Mouse (Mus musculus) neural tube, embryonic 12.5 days (tissue): ENCODE results near the gene Morc1. TPM values are rescaled to one million over a fixed set of nuclear protein-coding genes. Genes with fewer than 3 reads are reported as not detected.

ENCODE experiments used
- ATAC-seq: fragments of 200-750 bp; cut with Nextera tagmentation; 2 replicates; pipeline ENCODE4 v1.8.0; 2017; ENCODE audit warnings: low read depth, mild to moderate bottlenecking, moderate TSS enrichment, moderate library complexity; ENCODE audit not compliant: low FRiP score
- H3K27ac ChIP-seq: fragments of 300-500 bp; sonication (generic); 2 replicates; pipeline ENCODE4 v1.5.1; 2016
- H3K27me3 ChIP-seq: fragments of 300-500 bp; sonication (generic); replicated peaks from 2 replicates; pipeline ENCODE4 v1.6.1; 2016; ENCODE audit warnings: mild to moderate bottlenecking
- H3K36me3 ChIP-seq: fragments of 300-500 bp; sonication (generic); 2 replicates; pipeline ENCODE4 v1.6.1; 2016; ENCODE audit warnings: mild to moderate bottlenecking
- H3K4me1 ChIP-seq: fragments of 300-500 bp; sonication (generic); 2 replicates; pipeline ENCODE4 v1.6.1; 2016
- H3K4me2 ChIP-seq: fragments of 300-500 bp; sonication (generic); replicated peaks from 2 replicates; pipeline ENCODE4 v1.6.1; 2016; ENCODE audit warnings: mild to moderate bottlenecking
- H3K4me3 ChIP-seq: fragments of 300-500 bp; sonication (generic); 2 replicates; pipeline ENCODE4 v1.5.1; 2016
- H3K9ac ChIP-seq: fragments of 300-500 bp; sonication (generic); 2 replicates; pipeline ENCODE4 v1.6.1; 2016; ENCODE audit warnings: mild to moderate bottlenecking
- H3K9me3 ChIP-seq: fragments of 300-500 bp; sonication (generic); 2 replicates; pipeline ENCODE4 v1.6.1; 2016; ENCODE audit warnings: mild to moderate bottlenecking
- WGBS: fragments of 180-500 bp; shearing (Covaris S2); methylation state at CpG from one replicate; pipeline ENCODE4 v1.1.7; 2016; 5-methylcytosine and 5-hydroxymethylcytosine counted together
- polyA plus RNA-seq: library from polyadenylated mRNA; unstranded; fragments of >200 nt; fragmentation: Nextera tagmentation; extraction: Ambion mirVana; gene quantifications from 2 replicates; pipeline ENCODE4 v1.2.1, GENCODE M21; 2016

Gene Morc1
- polyA plus RNA-seq, 1 experiment from 2014 or later = 0.11 TPM

GRCm38 (mm10) chr16:48611436-48611835 is 180.4 kb downstream of the Morc1 start:
- ATAC-seq = no peak
- H3K4me1 ChIP-seq = no peaks in the 10 kb centered on the region
- no peak overlapping the region for H3K4me3 ChIP-seq
- no peaks in the 10 kb centered on the region for H3K9me3 ChIP-seq
- H3K27me3 ChIP-seq = no peaks in the 10 kb centered on the region
- no peak overlapping the region for H3K27ac ChIP-seq
- WGBS = 80% methylated on average over 2 of the region's 2 CpGs
- H3K36me3 ChIP-seq = no peaks in the 10 kb centered on the region
- no peak overlapping the region for H3K4me2 ChIP-seq
- no peak overlapping the region for H3K9ac ChIP-seq

- no peaks in the 10 kb centered on the region for H3K9me3 ChIP-seq
- no peak overlapping the region for H3K27ac ChIP-seq
- H3K4me3 ChIP-seq = no peak overlapping the region
- no peaks in the 10 kb centered on the region for H3K27me3 ChIP-seq
- no peak overlapping the region for H3K4me2 ChIP-seq
- H3K9ac ChIP-seq = no peak overlapping the region
- H3K36me3 ChIP-seq = no peaks in the 10 kb centered on the region
- WGBS = 38% methylated on average over 1 of the region's 1 CpGs
- no peaks in the 10 kb centered on the region for H3K4me1 ChIP-seq
- ATAC-seq = no peak
These were observed 182.7 kb downstream of the Morc1 start for GRCm38 (mm10) chr16:48613783-48614182.

GRCm38 (mm10) chr16:48620510-48620909 is 189.5 kb downstream of the Morc1 start:
- H3K4me2 ChIP-seq = no peak overlapping the region
- no peaks in the 10 kb centered on the region for H3K4me1 ChIP-seq
- H3K9ac ChIP-seq = no peak overlapping the region
- WGBS = 69% methylated on average over 8 of the region's 8 CpGs
- H3K4me3 ChIP-seq = no peak overlapping the region
- no peaks in the 10 kb centered on the region for H3K36me3 ChIP-seq
- H3K9me3 ChIP-seq = no peaks in the 10 kb centered on the region
- no peak overlapping the region for H3K27ac ChIP-seq
- ATAC-seq = no peak
- no peaks in the 10 kb centered on the region for H3K27me3 ChIP-seq

DNA sequence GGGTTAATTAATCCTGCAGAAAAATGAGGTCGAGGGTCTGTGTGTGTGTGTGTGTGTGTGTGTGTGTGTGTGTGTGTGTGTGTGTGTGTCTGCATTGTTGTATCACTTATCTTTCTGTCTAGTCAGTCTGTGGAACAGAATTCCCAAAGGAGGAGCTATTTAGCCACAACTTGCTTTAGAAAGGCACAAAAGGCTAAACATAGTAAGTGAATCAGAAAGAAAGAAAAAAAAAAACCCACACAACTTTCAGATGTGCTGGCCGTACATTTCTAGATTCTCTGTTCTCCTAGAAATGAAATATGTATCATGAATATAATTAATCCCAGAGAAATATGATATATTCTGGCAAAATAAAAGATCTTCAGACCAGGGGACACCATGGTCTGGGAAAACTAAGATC is 190.0 kb downstream of the Morc1 start:
- Histone ChIP-seq H3K4me2 (no peak overlapping the region), H3K4me3 (no peak overlapping the region), H3K36me3 (no peaks in the 10 kb centered on the region), H3K9ac (no peak overlapping the region), H3K27ac (no peak overlapping the region), H3K9me3 (no peaks in the 10 kb centered on the region), H3K27me3 (no peaks in the 10 kb centered on the region), H3K4me1 (no peaks in the 10 kb centered on the region)
- WGBS = 70% methylated on average over 2 of the region's 2 CpGs
- ATAC-seq = no peak

DNA sequence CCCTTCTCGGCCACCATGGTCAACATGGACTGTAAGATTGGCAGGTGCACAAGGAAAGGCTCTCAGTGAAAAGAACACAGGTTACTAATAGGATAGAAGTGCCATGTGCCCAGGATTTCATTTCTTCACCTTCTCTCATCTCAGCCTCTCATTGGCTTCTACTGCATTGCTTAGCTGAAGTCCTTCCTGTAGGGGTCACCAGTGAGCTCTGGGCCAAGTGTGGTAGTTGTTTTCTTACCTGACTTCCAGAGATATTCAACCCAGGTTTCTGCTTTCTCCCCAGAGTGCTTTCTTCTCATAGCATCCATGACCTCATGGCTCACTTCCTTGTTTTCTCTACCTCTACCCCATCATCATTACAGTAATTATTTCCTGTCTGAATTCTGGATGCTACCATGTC is 192.4 kb downstream of the Morc1 start:
- Histone ChIP-seq H3K27ac (no peak overlapping the region), H3K4me3 (no peak overlapping the region), H3K9me3 (no peaks in the 10 kb centered on the region), H3K36me3 (no peaks in the 10 kb centered on the region), H3K27me3 (no peaks in the 10 kb centered on the region), H3K9ac (no peak overlapping the region), H3K4me1 (no peaks in the 10 kb centered on the region), H3K4me2 (no peak overlapping the region)
- 79% methylated on average over 1 of the region's 1 CpGs for WGBS
- no peak for ATAC-seq

DNA sequence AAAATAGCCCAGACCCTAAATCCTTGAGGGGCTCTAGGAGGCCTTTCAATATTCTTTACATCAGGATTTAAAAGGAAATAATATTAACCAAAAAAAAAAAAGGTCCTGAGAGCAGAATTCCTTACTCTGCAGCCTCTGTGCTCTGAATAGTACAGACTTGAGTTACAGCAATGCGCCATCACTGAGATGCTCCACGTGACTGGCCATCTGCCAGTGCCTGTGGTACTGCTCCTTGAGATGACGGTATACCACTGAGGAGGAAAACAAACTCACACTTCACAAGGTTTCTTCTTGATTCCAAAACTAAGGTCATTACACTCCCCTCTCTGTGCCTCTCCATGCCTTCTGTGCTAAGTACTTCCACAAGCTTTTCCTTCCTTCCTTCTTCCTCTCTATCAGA is 195.1 kb downstream of the Morc1 start:
- ATAC-seq = no peak
- Histone ChIP-seq H3K4me3 (no peak overlapping the region), H3K27me3 (no peaks in the 10 kb centered on the region), H3K4me2 (no peak overlapping the region), H3K27ac (no peak overlapping the region), H3K36me3 (no peaks in the 10 kb centered on the region), H3K4me1 (no peaks in the 10 kb centered on the region), H3K9ac (no peak overlapping the region), H3K9me3 (no peaks in the 10 kb centered on the region)
- 86% methylated on average over 3 of the region's 3 CpGs for WGBS

GRCm38 (mm10) chr16:48627296-48627695 is 196.3 kb downstream of the Morc1 start:
- Histone ChIP-seq H3K9ac (no peak overlapping the region), H3K27me3 (no peaks in the 10 kb centered on the region), H3K36me3 (no peaks in the 10 kb centered on the region), H3K4me1 (no peaks in the 10 kb centered on the region), H3K9me3 (no peaks in the 10 kb centered on the region), H3K4me3 (no peak overlapping the region), H3K27ac (no peak overlapping the region), H3K4me2 (no peak overlapping the region)
- no peak for ATAC-seq
- WGBS = 91% methylated on average over 3 of the region's 3 CpGs

- Histone ChIP-seq H3K9ac (no peak overlapping the region), H3K27me3 (no peaks in the 10 kb centered on the region), H3K4me2 (no peak overlapping the region), H3K27ac (no peak overlapping the region), H3K9me3 (no peaks in the 10 kb centered on the region), H3K36me3 (no peaks in the 10 kb centered on the region), H3K4me1 (no peaks in the 10 kb centered on the region), H3K4me3 (no peak overlapping the region)
- ATAC-seq = no peak
- WGBS = 87% methylated on average over 5 of the region's 5 CpGs
These were observed 198.7 kb downstream of the Morc1 start for GRCm38 (mm10) chr16:48629710-48630109.

- 35% methylated on average over 8 of the region's 8 CpGs for WGBS
These were observed 199.4 kb downstream of the Morc1 start for GRCm38 (mm10) chr16:48630466-48630865.

DNA sequence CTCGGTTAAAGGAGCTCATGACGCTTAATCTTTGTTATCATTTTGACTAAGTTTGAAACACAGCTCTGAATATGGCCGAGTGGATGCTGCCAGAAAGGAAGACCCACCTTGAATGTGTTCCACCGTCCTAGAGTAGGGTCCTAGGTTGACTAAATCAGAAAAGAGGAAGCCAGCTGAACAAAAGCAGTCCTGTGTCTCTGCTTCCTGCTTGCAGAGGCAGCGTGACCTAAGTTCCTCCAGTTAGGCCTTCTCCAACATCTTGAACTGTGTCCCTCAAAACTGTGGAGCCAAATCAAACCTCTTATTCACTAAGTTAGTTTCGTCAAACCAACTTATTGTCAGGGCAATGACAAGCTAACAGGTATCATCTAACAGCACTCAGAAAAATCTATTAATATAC is 201.3 kb downstream of the Morc1 start:
- no peak for ATAC-seq
- Histone ChIP-seq H3K27ac (no peak overlapping the region), H3K36me3 (no peaks in the 10 kb centered on the region), H3K9ac (no peak overlapping the region), H3K4me2 (no peak overlapping the region), H3K9me3 (no peaks in the 10 kb centered on the region), H3K4me3 (no peak overlapping the region), H3K4me1 (no peaks in the 10 kb centered on the region), H3K27me3 (no peaks in the 10 kb centered on the region)
- 92% methylated on average over 6 of the region's 6 CpGs for WGBS

More at GRCm38 (mm10) chr16:48630466-48630865, 199.4 kb downstream of the Morc1 start:
- H3K27me3 ChIP-seq = no peaks in the 10 kb centered on the region
- no peak overlapping the region for H3K27ac ChIP-seq
- no peak overlapping the region for H3K4me2 ChIP-seq
- no peak for ATAC-seq
- no peak overlapping the region for H3K9ac ChIP-seq
- no peaks in the 10 kb centered on the region for H3K36me3 ChIP-seq
- H3K9me3 ChIP-seq = no peaks in the 10 kb centered on the region
- H3K4me1 ChIP-seq = no peaks in the 10 kb centered on the region
- H3K4me3 ChIP-seq = no peak overlapping the region

DNA sequence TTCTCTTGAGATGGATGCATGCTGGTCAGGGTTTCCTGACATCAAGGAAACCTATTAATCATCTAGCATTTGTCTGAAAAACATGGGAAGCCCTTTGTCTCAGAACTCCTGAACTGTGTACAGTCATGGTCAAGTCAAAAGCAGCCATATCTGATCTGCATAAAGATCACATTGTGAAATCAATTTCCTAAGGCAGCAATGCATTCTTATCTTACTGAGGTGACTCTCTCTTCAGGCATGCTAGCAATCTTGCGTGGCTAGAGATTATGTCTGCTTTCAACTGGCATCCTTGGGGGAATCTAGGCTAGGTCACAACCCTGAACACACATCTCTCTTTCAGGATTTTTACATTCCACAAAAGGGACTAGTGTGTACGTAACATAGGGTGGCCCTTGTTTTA is 215.2 kb downstream of the Morc1 start:
- 72% methylated on average over 2 of the region's 2 CpGs for WGBS
- no peak overlapping the region for H3K4me3 ChIP-seq
- H3K9me3 ChIP-seq = no peaks in the 10 kb centered on the region
- no peak overlapping the region for H3K9ac ChIP-seq
- no peaks in the 10 kb centered on the region for H3K27me3 ChIP-seq
- H3K36me3 ChIP-seq = no peaks in the 10 kb centered on the region
- ATAC-seq = no peak
- no peaks in the 10 kb centered on the region for H3K4me1 ChIP-seq
- no peak overlapping the region for H3K27ac ChIP-seq
- H3K4me2 ChIP-seq = no peak overlapping the region

- H3K36me3 ChIP-seq = no peaks in the 10 kb centered on the region
- H3K9ac ChIP-seq = no peak overlapping the region
- no peaks in the 10 kb centered on the region for H3K27me3 ChIP-seq
- no peak overlapping the region for H3K4me3 ChIP-seq
- no peaks in the 10 kb centered on the region for H3K4me1 ChIP-seq
- no peak overlapping the region for H3K27ac ChIP-seq
- 68% methylated on average over 5 of the region's 5 CpGs for WGBS
- H3K9me3 ChIP-seq = no peaks in the 10 kb centered on the region
- ATAC-seq = no peak
- H3K4me2 ChIP-seq = no peak overlapping the region
These were observed 240.7 kb downstream of the Morc1 start for GRCm38 (mm10) chr16:48671696-48672095.

- WGBS = 81% methylated on average over 3 of the region's 3 CpGs
- no peak overlapping the region for H3K27ac ChIP-seq
- ATAC-seq = no peak
These were observed 241.6 kb downstream of the Morc1 start for GRCm38 (mm10) chr16:48672664-48673063.

More at GRCm38 (mm10) chr16:48672664-48673063, 241.6 kb downstream of the Morc1 start:
- no peaks in the 10 kb centered on the region for H3K36me3 ChIP-seq
- H3K9ac ChIP-seq = no peak overlapping the region
- no peaks in the 10 kb centered on the region for H3K4me1 ChIP-seq
- H3K27me3 ChIP-seq = no peaks in the 10 kb centered on the region
- no peaks in the 10 kb centered on the region for H3K9me3 ChIP-seq
- no peak overlapping the region for H3K4me2 ChIP-seq
- H3K4me3 ChIP-seq = no peak overlapping the region
